Mouse (Mus musculus) small intestine, adult 2 months (tissue): Measurements from ENCODE around the gene Hes7. TPM values are rescaled to one million over a fixed set of nuclear protein-coding genes. Genes with fewer than 3 reads are reported as not detected.

Experiments
- H3K27ac ChIP-seq: fragments of 200-500 bp; 2 replicates; pipeline ENCODE4 v1.5.1; 2012; ENCODE audit warnings: low read depth, low read length, control low read depth, inconsistent platforms; ENCODE audit not compliant: insufficient read depth
- H3K27me3 ChIP-seq: fragments of 200-500 bp; 2 replicates; pipeline ENCODE4 v1.6.1; 2012; ENCODE audit warnings: mild to moderate bottlenecking, moderate library complexity, low read length, inconsistent platforms; ENCODE audit not compliant: control insufficient read depth, insufficient read depth
- H3K36me3 ChIP-seq: fragments of 200-500 bp; 2 replicates; pipeline ENCODE4 v1.6.1; 2012; ENCODE audit warnings: mild to moderate bottlenecking, low read length, control low read depth, inconsistent platforms; ENCODE audit not compliant: control insufficient read depth, insufficient read depth
- H3K4me1 ChIP-seq: fragments of 200-500 bp; 2 replicates; pipeline ENCODE4 v1.6.1; 2012; ENCODE audit warnings: low read length, inconsistent platforms, mixed read lengths; ENCODE audit not compliant: control insufficient read depth, insufficient read depth, insufficient read length
- H3K4me3 ChIP-seq: fragments of 200-500 bp; 2 replicates; pipeline ENCODE4 v1.5.1; 2012; ENCODE audit warnings: low read depth, mild to moderate bottlenecking, control low read depth, inconsistent platforms, low read length, moderate library complexity
- CTCF ChIP-seq: fragments of 200-500 bp; IDR thresholded peaks from 2 replicates; pipeline ENCODE4 v1.5.1; 2012; ENCODE audit warnings: low read depth, mild to moderate bottlenecking, control low read depth, inconsistent platforms, low read length, moderate library complexity, mixed read lengths; ENCODE audit not compliant: insufficient replicate concordance, insufficient read length; ENCODE audit errors: extremely low read depth
- POLR2A ChIP-seq: fragments of 200-500 bp; IDR thresholded peaks from 2 replicates; pipeline ENCODE4 v1.6.1; 2012; ENCODE audit warnings: low read depth, mild to moderate bottlenecking, control low read depth, inconsistent platforms, low read length, moderate library complexity
- WGBS: fragments of 180-500 bp; shearing (Covaris S2); methylation state at CpG from one replicate; pipeline ENCODE4 v1.1.7; 2018; 5-methylcytosine and 5-hydroxymethylcytosine counted together
- polyA plus RNA-seq: library from polyadenylated mRNA; depleted of rRNA; stranded (reverse); fragments of >200 nt; gene quantifications from 2 replicates; pipeline ENCODE4 v1.2.3, GENCODE M21; 2012

Hes7 gene
- polyA plus RNA-seq, 1 experiment = 1.1 TPM

DNA sequence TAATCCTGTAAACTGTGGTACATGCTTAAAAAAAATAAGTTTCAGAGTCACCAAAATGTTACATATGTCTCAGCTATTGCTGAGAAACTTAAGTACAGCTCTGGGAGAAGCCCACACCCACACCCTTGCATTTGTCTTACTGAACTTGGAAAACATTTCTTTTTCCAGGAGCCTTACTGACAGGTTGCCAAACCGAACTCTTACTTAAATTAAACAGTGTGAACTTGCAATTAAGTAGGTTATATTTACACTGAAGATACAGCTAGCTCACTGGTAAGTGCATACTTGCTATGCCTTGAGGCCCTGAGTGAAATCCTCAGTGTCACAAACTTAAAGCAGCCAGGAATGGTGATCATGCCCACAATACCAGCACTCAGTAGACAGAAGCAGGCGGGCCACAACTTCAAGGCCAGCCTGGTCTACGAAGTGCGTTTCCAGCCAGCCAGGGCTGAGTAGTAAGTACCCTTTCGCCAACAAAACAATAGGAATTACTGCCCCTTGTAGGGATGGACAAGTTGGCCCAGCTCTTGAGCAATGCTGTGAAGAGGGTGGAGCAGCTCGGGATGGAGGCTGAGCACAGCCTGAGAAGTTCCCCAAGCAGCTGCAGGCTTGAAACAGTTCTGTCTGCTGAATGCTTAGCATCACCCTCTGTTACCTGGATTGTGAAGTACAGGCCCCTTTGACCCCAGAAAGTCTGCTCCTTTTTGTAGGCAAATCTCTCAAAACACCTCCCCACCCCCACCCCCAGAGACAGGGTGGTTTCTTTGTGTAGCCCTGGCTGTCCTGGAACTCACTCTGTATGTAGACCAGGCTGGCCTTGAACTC lies 46.0 kb upstream of the Hes7 start:
- Histone ChIP-seq H3K36me3 (no peaks in the 10 kb centered on the region), H3K27me3 (no peaks in the 10 kb centered on the region), H3K27ac (peak overlapping the region; percentile 11; the same call in 1 of the 2 replicates), H3K4me3 (no peak overlapping the region), H3K4me1 (peaks cover 6% of the 10 kb centered on the region; the same call in 1 of the 2 replicates)
- no peak for TF ChIP-seq CTCF
- no peak for TF ChIP-seq POLR2A
- 56% methylated on average over 6 of the region's 6 CpGs for WGBS

DNA sequence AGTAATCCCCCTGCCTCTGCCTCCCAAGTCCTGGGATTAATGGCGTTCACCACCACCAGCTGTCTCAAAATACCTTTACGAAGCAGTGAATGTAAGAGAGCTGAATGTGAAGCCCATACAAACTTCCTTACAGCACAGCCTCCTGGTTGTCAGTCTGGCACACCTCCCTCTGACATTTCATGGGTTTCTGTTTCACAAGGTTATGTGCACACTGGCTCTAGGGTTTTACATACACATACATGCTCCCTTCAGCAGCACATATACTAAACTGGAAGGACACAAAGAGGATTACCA lies 45.5 kb upstream of the Hes7 start:
- 74% methylated on average over 2 of the region's 2 CpGs for WGBS
- Histone ChIP-seq H3K4me1 (peaks cover 8% of the 10 kb centered on the region; the same call in 1 of the 2 replicates), H3K27ac (no peak overlapping the region), H3K4me3 (no peak overlapping the region), H3K36me3 (no peaks in the 10 kb centered on the region), H3K27me3 (no peaks in the 10 kb centered on the region)
- TF ChIP-seq POLR2A = no peak
- TF ChIP-seq CTCF = no peak

DNA sequence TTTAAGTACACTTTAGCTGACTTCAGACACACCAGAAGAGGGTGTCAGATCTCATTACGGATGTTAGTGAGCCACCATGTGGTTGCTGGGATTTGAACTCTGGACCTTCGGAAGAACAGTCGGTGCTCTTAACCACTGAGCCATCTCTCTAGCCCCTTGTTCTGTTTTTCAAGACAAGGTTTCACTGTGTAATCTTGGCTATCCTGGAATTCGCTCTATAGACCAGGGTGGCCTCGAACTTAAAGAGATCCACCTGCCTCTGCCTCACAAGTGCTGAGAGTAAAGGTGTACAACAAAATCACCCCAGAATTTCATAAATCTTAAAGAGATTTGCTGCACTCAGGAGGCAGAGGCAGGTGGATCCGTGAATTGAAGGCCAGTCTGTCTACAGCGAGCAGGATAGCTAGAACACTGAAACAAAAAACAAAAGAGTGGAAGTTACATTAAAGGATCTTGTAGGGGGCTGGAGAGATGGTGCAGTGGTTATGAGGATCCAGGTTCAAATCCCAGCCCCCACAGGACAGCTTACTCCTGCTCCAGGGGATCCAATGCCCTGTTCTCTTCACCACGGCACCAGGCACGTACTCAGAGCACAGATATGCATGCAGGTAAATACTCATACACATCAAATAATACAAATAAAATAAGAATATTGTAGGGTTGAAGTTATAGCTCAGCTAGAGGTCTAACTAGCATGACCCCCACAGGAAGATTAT lies 44.3 kb upstream of the Hes7 start:
- H3K36me3 ChIP-seq = no peaks in the 10 kb centered on the region
- WGBS = 67% methylated on average over 9 of the region's 9 CpGs
- TF ChIP-seq POLR2A = no peak
- no peak for TF ChIP-seq CTCF

DNA sequence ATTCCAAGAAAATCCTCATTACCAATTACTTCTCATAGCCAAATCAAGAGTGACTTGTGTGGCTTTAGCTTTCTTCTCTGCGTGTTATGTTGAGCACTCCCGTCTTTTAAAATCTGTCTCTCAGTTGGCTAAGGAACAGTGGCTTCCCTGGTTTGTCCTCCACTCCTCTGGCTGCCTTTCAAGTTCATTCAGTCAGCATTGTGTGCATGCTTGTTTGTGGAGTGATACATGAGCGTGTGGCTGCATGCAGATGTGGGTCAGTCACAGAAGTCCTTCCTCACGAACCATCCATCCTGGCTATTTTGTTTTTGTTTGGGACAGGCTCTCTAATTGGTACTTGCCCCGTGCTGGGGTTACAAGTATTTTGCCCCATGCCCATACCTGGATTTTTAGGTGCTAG lies 43.6 kb upstream of the Hes7 start:
- H3K27me3 ChIP-seq = no peaks in the 10 kb centered on the region
- no peak overlapping the region for H3K4me3 ChIP-seq
- no peaks in the 10 kb centered on the region for H3K36me3 ChIP-seq
- peaks cover 11% of the 10 kb centered on the region; the same call in 1 of the 2 replicates for H3K4me1 ChIP-seq
- WGBS = 79% methylated on average over 5 of the region's 5 CpGs
- TF ChIP-seq POLR2A = no peak
- no peak overlapping the region for H3K27ac ChIP-seq

More for the DNA sequence above, 44.3 kb upstream of the Hes7 start:
- no peak overlapping the region for H3K27ac ChIP-seq
- H3K4me1 ChIP-seq = peaks cover 16% of the 10 kb centered on the region; the same call in 1 of the 2 replicates
- H3K4me3 ChIP-seq = no peak overlapping the region
- no peaks in the 10 kb centered on the region for H3K27me3 ChIP-seq

DNA sequence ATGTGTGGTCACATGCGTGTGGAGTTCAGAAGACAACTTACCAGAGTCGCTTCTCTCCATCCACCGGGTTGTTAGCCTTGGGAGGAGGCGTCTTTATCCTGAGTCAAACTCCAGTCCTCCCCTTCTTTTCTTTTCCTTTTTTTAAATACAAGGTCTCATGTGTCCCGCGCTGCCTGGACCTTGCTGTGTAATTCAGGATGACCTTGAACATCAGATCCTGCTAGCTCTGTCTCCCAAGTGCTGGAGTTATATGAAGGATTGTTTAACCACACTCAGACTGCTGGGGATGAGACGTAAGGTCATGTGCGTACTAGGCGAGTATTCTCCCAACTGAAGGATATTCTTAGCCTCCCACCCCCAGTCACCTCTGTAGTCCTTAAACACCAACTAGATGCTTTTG lies 42.9 kb upstream of the Hes7 start:
- WGBS = 83% methylated on average over 9 of the region's 9 CpGs
- H3K4me1 ChIP-seq = peaks cover 11% of the 10 kb centered on the region; the same call in 1 of the 2 replicates
- no peak overlapping the region for H3K27ac ChIP-seq
- no peaks in the 10 kb centered on the region for H3K27me3 ChIP-seq
- H3K4me3 ChIP-seq = no peak overlapping the region
- no peak for TF ChIP-seq POLR2A
- no peak for TF ChIP-seq CTCF
- H3K36me3 ChIP-seq = no peaks in the 10 kb centered on the region

DNA sequence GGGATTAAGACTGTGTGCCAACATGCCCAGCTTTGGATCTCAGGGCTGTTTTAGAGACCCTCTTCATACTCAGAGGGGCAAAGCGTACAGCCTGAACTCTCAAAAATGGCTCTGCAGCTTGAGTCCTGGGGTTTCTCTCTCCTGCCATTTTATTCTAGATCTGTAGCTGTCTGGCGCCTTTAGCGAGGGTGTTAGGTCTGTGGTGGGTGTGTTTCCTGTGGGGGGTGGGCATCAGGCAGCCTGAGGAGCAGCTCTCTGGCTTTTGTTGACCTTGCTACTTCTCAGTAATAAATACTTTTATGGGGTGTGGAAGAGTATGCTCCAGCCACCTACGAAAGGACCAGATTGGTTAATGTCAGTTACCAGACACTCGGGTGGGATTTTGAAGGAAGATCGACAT lies 42.2 kb upstream of the Hes7 start:
- WGBS = 80% methylated on average over 6 of the region's 6 CpGs
- H3K36me3 ChIP-seq = no peaks in the 10 kb centered on the region
- no peak overlapping the region for H3K4me3 ChIP-seq
- H3K4me1 ChIP-seq = peaks cover 11% of the 10 kb centered on the region; the same call in 1 of the 2 replicates
- TF ChIP-seq CTCF (no peak), POLR2A (no peak)
- H3K27ac ChIP-seq = no peak overlapping the region
- no peaks in the 10 kb centered on the region for H3K27me3 ChIP-seq

DNA sequence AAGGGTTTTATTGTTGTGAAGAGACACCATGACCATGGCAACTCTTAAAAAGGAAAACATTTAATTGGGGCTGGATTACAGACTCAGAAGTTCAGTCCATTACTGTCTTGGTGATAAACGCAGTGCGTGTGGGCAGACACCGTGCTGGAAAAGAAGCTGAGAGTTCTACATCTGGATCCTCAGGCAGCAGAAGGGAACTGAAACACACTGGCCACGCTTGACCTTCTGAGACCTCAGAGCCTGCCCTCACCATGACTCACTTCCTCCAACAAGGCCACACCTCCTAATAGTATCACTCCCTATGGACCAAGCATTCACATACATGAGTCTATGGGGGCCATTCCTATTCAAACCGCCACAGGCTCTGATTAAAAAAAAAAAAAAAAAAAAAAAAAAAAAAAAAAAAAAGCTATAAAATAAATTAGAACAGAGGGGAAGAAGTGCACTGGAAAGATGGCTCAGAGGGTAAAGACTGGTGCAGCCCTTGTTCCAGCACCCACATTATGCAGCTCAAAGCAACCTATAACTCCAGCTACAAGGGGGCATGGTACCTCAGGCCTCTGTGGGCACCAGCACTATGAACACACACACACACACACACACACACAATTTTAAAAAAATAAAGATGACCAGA lies 41.3 kb upstream of the Hes7 start:
- no peaks in the 10 kb centered on the region for H3K36me3 ChIP-seq
- no peaks in the 10 kb centered on the region for H3K27me3 ChIP-seq
- H3K4me3 ChIP-seq = no peak overlapping the region
- H3K4me1 ChIP-seq = peaks cover 11% of the 10 kb centered on the region; the same call in 1 of the 2 replicates
- 62% methylated on average over 5 of the region's 5 CpGs for WGBS
- no peak for TF ChIP-seq CTCF
- TF ChIP-seq POLR2A = no peak
- 0 out of 2 replicates have a peak overlapping the region, but pooled peaks have one; percentile 50 for H3K27ac ChIP-seq
